Mouse (Mus musculus) right cerebral cortex, adult 2 months (tissue): ENCODE measurements around the gene Fam118a.
A peak's percentile ranks its signal among the peaks of the same experiment; 100 is the strongest.
"Not testable (repeated sequence)": the region's sequence is repeated elsewhere in the genome, so short reads cannot be mapped to it uniquely, and the experiment has no call there.

Experiments used
- DNase-seq, 2 experiments: peaks; one replicate each; pipeline ENCODE4 v3.0.0; 2021 to 2022; ENCODE audit warnings: low spot score in 2 of 2

Gene Fam118a

DNA sequence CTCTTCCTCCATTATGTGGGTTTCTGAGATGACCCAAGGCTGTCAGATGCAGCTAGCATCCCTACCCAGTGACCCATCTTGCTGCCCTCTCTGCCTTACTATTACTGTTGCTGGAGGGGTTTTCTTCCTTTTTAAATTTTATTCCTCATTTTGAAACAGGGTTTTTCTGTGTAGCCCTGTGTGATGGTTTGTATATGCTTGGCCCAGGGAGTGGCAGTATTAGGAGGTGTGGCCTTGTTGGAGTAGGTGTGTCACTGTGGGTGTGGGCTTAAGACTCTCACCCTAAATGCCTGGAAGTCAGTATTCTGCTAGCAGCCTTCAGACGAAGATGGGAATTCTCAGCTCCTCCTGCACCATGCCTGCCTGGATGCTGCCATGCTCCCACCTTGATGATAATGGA lies at the start of gene Fam118a:
Gene Fam118a, plus strand, starts transcription at position 301 of the 400 bp plus-strand sequence.
- not testable (repeated sequence) for DNase-seq

DNA sequence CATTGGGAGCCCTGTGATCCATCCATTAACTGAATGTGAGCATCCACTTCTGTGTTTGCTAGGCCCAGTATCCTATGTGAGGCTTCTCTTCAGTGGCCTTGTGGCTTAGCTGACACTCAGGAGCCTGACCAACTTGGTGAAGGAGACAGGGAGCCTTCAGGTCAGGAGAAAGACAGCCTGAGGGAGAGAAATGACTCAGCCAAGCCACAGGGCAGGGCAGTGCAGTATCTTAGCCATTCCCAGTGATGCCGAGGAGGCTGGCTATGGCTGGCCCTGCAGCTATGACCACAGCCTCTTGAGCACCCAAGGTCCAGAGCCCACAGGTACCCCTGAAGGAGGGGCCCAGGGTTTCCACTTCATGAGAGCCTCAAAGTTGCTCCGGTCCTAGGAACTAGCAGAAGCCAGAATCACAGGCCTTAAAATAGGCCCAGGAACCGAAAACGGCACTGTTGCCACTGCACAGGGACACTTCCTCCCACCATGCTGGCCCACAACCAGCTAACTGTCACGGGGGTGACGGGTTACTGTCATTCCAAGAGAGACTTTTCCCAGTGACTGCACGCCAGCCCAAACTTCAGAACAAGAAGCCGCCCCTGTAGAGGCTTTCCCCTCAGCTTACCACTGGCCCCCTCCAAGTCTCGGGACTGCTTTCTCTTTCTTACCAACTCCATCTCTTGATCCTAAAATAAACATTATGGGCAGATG lies 47.0 kb upstream of the Fam118a start:
- peak in 1 of 2 experiments; percentile 49 for DNase-seq

DNA sequence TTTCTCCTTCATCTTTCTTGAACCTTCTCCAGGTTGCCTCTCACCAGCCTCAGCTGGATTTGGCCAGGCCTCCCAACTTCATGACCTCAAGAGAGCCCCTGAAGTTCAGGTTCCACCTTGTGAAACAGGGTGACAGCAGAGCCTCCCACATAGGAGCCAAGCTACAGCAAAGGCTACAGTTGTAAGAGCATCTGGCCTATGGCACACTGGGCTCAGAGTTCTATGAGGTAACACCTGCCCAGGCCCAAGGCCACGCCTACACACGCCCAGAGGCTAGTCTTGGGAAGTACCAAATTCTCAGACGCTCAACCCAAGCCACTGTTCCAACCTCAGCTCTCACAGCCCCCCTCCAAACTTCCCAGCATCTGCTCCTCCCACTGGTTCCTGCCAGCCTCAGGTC lies 45.9 kb upstream of the Fam118a start:
- no peak for DNase-seq

DNA sequence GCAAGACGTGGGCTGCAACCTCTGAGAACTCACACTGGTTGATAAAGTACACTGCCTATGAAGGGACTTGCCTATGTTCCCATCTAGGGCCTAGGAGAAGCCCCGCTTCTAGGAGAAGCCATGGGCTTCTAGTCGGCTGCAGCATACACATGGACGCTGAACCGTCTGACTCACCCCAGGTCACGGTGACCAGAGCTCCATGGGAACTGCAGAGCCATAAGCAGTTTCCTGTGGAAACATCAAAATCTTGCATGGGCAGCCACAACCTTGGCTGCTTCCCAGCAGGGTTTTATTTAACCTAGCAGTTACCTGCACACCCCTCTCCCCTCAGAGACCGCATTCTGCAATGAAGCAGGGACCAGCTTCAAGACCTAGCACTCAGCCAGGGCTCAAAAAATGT lies 45.0 kb upstream of the Fam118a start:
- DNase-seq, result no peak

DNA sequence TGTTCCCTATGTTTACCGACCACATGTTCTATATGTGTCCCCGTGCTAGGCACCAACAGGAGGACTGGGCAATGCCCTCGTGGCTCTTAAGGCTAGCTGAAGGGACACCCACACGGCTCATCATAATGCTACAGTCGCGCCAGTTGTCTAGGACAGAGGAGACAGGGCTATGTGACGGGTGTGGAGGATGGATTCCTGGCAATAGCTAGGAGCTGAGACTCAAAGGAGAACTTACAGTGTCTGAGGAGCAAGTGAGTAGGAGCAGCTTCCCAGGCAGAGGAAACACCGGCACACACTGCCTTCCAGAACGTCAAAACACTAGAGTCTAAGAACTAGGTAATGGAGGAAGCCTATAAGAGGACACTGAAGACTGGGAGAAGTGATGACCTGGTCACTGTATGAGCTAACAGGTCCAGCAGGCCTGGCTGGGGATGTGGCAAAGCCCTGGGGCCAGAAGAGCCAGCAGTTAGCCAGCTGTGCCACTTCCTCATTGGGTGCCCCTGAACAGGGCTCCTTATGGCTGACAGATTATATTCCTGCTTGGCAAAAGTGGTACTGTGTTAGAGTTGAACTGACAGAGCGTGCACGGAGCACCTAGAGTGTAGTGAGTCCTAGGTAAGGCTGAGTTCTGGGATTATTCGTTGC lies 43.1 kb upstream of the Fam118a start:
- DNase-seq, result peak in 1 of 2 experiments; percentile 30

DNA sequence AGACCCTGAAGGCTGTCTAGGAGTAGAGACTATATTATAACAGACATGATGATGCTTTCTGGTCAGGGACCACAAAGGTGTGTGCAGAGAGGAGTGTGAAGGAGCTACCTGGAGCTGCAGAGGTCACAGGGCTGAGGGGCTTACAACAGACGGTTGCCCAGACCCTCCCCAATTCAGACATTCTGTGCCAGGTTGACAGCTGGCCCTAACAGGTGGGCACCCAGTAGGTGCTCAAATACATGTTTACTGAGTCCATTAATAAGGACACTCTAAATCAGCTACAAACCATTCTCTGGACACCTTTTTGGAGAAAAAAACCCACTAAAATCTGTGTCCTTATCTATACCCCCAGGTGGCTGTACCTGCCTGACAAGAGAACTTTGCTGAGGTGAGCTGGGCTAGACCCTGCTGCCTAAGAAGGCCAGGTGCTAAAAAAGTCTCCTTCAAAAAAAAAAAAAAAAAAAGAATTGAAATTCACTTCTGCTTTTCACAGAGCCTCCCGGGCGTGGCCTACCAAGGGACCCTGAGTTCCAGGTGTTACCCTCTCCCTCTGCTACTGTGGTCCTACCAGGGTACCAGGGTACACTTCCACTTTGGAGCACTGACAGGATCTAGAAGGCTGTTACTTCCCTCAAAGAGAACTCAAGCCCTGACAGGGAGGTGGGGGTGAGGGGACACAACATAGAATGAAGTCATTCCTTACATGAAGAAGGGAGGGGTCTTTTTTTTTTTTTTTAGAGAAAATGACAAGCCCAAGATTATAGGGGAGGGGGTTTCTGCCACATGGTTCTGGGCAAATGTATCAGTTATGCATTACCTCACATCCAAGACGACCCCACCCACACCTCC lies 42.4 kb upstream of the Fam118a start:
- DNase-seq, result no peak

DNA sequence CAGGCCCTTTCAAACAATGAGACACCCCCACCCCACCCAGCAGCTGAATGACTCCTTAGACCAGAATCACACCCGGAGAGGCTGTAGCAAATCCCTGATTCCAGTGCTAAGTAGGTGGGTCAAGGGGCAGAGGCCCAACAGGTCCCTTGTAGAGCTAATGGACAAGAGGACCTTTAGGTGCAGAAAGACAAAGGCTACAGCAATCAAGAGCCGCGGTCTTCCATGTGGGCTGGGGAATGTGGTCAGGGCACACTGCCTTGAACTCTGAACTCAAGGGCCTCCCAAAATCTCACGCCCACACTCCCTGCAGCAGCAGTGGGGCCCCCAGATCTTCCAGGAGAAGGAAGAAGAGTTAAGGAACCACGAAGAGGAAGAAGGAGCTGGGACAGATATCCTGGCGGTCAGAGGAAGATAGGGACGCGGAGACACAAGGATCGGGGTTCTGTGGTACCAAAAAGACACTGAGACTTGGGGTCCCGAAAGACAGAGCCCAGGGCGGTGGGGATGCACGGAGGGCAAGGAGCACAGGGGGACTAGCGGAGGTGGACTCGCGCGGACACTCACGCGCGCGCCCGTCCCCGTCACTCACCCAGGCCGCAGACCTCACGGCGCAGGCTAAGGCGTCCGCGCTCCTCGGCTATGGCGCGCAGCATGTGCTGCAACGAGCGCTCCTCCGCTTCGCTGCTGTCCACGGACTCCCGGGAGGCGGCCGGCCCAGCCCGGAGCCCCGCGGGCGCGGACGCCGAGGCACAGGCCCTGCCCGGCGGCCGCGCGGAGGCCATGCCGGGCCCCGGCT lies 41.5 kb upstream of the Fam118a start:
- DNase-seq, result peak; percentile 40 to 46

DNA sequence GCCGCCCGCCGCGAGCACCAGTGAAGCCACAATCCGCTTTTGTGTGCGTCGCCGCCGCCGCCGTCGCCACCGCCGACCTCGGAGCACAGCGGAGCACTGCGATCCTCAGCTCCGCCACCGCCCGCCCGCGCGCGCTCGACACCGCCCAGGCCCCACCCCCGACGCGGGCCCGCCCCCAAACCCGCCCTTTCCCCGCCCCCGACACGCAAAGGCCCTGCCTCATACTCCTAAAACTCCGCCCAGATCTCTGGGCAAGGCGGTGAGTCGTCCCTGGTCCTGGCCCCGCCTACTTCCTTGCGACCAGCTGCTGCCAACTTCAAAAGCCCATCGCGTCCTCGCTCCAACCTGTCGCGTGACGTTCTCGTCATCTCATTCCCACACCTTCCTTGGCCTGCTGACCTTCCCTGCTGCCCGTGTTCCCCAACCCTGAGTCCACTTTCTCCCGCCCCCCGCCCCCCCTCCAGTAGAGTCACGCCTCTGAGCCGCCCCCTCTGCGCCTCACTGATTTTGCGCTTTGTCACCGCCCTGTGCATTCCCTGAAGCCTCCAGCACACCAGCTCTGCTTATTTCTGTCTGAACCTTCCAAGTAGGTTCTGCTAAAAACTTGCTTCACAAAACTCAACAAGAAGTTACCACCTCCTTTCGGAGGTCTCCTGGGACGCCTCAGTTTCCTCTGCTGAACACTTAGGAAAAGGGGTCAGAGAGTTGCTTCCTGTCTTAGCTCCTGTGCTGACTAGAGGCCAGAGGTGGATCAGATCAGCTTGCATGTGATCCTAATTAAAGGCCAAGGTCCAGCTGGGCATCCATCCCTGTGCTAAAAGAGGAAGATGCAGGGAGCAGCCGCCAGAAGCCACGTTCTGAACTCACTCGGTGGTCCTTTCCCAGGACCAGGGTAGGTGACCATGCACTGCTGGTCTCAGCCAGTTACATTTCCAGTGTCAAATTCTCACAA lies 40.6 kb upstream of the Fam118a start, which contains the start of gene 5031439G07Rik:
Gene 5031439G07Rik, minus strand, starts transcription at position 678 of the 952 bp plus-strand sequence.
- DNase-seq, result peak; percentile 81 to 87

DNA sequence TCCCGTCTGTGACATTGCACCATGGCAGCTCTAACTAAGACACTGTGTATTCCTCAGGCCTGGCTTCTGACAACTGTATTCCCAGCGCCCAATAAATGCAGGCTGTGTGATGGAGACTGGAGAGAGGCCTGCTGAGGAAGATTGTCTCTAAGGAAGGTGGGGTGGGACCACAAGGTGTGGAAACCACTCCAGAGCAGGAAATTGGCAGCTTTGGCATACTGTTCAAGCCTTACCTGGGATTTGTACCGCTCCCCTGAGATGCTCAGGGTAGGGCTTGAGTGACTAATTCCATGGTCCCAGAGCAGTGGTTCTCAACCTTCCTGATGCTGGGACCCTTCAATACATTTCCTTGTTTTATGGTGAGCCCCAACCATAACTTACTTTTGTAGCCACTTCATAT lies 39.6 kb upstream of the Fam118a start:
- DNase-seq, result no peak

DNA sequence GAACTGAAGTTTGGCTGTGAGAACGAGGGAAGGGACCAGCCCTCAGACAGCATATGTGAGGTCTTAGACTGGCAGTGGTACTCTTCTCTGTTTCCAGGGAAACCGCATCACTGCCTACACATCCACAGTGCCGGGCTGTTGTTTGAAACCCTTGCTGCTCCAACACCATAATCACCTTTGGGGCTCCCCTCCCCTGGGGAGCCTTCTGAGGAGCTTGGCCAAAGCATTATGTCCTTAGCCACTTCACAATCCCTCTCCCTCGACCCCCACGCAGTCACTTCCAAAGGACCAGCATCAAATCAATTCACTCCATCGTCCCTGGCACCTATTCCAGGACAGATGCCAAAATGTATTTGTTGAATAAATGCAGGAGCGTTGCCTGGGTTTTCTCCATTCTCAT lies 39.0 kb upstream of the Fam118a start:
- peak in 1 of 2 experiments; percentile 62 for DNase-seq

DNA sequence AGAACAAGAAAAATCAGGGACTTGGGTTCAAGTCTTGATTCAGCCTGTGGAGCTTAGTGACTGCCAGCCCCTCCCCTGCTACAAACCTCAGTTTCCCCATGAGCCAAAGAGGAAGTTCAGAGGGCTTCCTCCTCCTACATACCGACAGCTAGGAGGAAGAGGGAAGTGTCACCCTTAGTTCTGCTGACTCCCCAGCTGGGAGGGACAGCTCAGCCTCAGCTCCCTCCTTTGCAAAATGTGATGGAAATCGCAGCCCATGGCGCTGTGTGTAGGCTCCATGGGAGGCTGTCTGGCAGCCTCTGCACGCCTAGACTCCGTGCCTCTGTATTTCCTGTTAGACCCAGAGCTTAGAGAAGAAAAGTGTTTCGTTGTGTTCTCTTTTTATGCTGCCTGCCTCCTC lies 34.2 kb upstream of the Fam118a start:
- DNase-seq, result no peak

DNA sequence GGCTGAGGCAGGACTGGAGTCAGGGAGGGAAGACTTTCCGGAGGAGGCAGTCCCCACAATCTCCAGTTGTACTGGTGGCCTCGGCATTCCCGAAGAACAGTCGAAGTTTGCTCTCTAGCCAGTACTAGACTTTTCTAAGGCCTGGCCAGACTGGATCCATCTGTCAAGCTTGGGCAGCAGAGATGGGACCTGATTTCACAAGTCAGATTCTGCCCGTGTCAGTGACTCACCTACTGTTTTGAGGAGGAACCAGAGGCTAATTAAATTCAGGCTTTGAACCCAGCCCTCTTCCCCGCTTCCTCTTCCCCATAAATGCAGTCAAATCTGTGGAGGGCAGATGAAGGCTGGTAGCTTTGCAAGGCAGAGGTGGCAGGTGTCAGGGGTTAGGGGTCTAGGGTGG lies 33.7 kb upstream of the Fam118a start:
- DNase-seq, result no peak

DNA sequence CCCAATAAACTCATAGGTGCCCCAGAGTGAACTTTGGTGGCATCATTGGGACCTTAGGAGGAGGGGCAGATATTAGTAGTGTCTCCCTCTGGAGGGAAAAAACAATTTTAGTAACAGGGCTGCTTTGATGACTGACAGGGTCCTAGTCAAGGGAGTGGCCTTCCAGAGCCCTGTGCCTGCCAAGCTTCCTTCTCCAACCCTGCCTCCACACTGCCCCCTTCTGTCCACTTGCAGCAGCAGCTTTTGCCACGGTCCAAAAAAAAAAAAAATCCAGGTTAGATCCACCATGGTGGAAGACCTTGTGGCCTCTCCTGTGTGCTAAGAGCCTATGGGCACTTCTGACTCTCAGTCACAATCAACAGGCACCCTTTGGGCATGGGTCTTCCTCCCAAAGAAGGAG lies 32.8 kb upstream of the Fam118a start:
- DNase-seq, result peak in 1 of 2 experiments; percentile 57

DNA sequence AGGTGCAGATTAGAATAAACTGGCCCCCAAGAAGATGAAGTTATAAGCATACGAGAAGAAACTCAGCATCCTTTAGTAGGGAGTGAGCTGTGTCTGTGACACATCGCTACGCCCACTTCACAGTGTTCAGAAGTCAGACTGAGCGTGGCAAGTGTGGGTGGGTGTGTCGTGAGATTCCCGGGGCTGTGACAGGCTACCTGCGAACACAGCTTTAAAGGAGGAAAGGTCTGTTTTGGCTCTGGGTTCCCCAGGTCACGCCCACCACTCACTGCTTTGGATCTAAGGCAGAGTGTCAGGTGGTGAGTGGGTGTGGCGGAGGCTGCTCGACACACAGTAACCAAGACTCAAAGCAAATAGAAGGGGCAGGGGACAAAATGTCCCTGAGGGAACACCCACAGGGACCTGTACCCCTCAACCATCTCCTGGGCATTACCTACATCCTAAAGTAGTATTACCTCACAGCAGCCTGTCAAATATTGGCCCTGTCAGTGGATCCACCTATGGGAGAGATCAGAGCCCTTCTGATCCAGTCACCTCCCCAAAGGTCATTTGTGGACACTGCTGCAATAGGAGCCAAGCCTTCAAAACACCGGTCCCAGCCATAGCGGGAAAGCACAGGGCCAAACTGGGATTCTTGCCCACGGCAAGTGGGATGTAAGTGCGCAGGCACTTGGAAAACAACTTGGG lies 30.8 kb upstream of the Fam118a start:
- peak; percentile 87 to 89 for DNase-seq

DNA sequence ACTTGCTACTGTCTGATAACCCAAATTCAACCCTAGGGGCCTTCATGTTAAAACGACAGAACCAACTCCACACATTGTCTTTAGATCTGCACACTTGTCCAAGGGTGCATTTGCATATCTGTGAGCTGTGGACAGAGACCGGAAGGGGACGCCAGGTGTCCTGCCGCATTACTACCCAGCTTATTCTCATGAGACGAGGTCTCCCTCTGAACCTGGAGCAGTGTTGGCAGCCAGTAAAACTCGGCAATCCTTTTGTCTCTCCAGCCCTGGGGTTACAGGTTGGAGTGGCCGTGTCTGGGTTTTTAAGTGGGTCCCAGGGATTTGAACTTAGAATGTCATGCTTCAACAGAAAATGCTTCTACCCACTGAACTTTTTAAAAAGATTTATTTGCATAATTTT lies 28.8 kb upstream of the Fam118a start:
- DNase-seq, result no peak

DNA sequence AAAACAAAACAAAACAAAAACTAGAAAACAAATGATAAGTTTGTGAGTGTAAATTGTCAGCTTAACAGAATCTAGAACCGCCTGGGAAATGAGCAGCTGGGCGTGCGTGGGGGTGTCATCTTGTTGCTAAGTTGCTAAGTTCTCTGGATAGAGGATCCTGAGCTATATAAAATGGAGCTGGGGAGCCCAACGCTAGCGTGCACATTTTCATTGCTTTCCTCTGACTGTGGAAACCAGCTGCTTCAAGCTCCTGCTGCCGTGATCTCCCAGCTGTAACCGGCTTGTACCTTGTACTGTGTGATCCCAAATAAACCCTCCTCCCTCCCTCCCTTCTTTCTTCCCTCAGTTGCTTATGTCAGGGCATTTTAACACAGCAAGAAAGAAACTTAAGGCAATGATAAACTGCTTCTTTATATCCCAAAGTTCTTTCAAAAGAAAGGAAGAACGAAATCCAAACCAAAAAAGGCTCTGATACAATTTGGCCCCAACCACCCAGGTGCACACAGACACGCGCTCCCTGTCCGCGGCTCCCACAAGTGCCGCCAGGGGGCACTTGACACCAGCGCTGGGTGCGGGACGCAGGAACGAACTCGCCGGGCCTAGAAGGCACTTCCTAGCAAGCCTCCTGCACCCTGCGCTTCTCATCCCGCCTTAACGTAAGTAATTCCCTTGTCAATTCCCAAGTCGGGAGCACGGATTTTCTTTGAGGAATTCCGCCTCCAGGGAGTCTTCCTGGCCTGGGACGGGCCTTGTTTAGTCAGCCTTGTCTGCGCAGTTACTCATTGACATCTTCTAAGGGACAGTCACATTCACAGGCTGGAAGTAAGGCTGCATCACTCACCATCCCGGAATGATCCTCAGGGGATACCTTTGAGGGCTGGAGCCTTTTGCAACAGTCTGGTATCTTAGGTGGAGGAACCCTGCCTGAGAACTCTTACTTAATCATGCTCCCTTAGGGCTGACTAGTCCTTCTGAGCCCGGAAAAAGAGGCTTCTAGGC lies 27.5 kb upstream of the Fam118a start:
- peak; percentile 85 to 89 for DNase-seq

DNA sequence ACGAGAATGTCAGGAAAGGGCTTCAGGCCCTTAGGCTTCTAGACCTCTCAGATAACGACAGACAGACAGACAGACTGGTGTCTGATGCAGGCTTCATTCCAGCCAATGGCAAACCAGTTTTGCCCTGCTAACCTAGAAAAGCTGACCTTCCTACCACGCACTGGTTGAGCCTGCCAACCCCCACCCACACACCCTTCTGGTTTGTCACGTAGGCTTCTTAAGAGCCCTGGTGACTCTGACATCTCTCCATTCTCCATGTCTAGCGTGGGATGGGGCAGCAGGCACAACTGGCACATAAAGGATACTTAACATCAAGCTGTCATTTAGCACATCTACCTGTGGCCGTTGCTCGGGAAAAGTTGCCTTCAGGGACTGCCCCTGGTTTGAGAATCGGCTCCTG lies 19.1 kb upstream of the Fam118a start:
- DNase-seq, result no peak

DNA sequence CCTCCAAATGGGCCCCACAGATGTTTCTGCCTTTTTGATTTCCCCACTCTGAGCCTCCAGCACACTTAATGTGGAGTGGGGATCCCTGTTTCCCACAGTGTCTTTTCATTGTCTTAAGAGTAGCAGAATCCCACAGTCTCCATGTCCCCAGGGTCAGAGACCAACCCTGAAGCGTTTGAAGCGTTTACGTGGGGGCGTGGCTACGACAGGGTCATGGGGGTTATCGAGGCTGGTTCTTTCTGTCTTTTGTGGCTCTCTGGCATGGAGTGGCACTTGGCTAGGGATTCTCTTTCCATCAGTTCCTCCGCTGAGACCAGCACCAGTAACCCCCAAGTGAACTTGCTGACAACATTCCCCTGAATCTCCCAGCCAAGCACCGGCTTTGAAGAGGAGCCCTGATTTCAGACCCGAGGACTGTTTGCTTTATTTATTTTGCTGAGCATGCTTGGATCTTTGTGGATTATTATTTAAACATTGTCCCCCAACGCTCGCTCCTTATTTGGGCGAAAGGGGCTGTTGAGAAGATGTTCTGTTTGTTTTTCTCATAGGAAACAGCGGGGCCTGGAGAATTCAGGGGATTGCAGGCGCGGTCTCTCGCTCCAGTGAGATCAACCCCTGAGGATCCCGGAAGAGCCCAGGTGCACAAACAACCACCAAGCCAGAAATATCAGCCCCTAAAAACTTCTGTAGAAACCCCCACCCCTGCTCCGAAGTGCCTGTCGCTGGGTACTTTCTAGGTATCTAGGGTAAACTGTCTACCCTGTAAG lies 16.7 kb upstream of the Fam118a start:
- no peak for DNase-seq
